Mouse (Mus musculus) spleen, adult 18-20 months (tissue): Measurements from ENCODE around the gene Mdga1.
"Not testable (repeated sequence)": the region's sequence is repeated elsewhere in the genome, so short reads cannot be mapped to it uniquely, and the experiment has no call there.

Experiments
- DNase-seq, 2 experiments: peaks; one replicate each; pipeline ENCODE4 v3.0.0; 2022; ENCODE audit warnings: mixed read lengths in 2 of 2

The Mdga1 gene

DNA sequence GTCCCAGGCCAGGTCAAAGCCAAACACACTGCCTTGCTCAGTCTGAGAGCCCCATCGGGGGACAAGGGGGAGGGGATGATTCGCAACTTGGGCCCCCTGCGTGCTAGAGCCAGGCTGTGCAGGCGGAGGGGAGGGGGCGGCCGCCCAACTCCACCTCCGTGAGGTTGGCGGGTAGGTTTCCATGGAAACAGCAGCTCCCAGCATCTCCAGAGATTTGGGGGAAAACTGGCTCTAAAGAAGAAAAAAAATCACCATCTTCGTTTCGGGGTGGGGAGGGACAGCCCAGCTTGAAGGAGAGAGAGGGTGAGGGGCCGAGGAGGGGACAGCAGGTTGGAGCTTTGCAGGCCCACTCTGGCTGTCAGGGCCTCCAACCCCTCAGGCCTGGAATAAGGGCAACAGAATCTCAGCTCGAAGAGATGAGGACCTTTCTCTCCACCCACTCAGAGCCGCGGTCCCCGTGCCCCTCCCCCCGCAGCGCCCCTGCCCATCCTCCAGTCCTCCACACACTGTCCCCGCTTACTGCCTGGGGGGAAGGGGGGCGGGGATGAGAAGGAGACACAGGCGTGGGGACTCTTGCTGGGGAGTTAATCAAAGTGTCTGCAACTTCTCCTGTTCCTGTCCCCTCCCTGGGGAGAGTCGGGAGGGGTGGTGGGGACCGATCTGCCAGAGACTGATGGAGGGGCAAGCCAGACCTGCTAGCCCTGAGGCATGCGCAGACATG is 174.7 kb downstream of the Mdga1 start:
- no peak for DNase-seq

- no peak for DNase-seq
Observed at GRCm38 (mm10) chr17:29791531-29792050, 178.3 kb downstream of the Mdga1 start.

GRCm38 (mm10) chr17:29790231-29790740 is 179.6 kb downstream of the Mdga1 start:
- no peak for DNase-seq

- no peak for DNase-seq
Observed at GRCm38 (mm10) chr17:29789715-29790114, 180.2 kb downstream of the Mdga1 start.

- DNase-seq: no peak
Observed at GRCm38 (mm10) chr17:29788573-29788972, 181.3 kb downstream of the Mdga1 start.

- no peak for DNase-seq
Observed at GRCm38 (mm10) chr17:29784820-29785219, 185.1 kb downstream of the Mdga1 start.

GRCm38 (mm10) chr17:29781472-29781871 is 188.4 kb downstream of the Mdga1 start:
- not testable (repeated sequence) for DNase-seq

GRCm38 (mm10) chr17:29778021-29778420 is 191.9 kb downstream of the Mdga1 start:
- DNase-seq: no peak
